Mouse (Mus musculus): ENCODE data around the gene Rsl1. TPM values are rescaled to one million over a fixed set of nuclear protein-coding genes. Genes with fewer than 3 reads are reported as not detected.
A peak's percentile ranks its signal among the peaks of the same experiment; 100 is the strongest.
"Not testable (repeated sequence)": the region's sequence is repeated elsewhere in the genome, so short reads cannot be mapped to it uniquely, and the experiment has no call there.

The Rsl1 gene
- polyA plus RNA-seq (2015; fragmentation: Nextera tagmentation; extraction: Ambion mirVana): 1.0 and 1.2 TPM in 2 replicates

GRCm38 (mm10) chr13:67172991-67173722 lies at the start of gene Rsl1:
Gene Rsl1, plus strand, starts transcription at chr13:67173182.
- not testable (repeated sequence) for H3K27me3 ChIP-seq; H3K36me3 ChIP-seq (replicated peaks); H3K9me3 ChIP-seq (replicated peaks); H3K4me1 ChIP-seq (replicated peaks); H3K27ac ChIP-seq (replicated peaks)
- Histone ChIP-seq H3K4me2 (peak within 1 kb of the TSS; percentile 65), H3K4me3 (replicated peaks) (peak within 1 kb of the TSS; percentile 62), H3K9ac (peak within 1 kb of the TSS; percentile 47; the same call in 1 of the 2 replicates)
- under 1% methylated on average over 17 of the region's 17 CpGs for WGBS (ENCODE audit: insufficient replicate concordance)
- peak; percentile 87 for ATAC-seq (ENCODE audit: insufficient read depth)

- no peaks in the 10 kb centered on the region for H3K27me3 ChIP-seq
Measured at GRCm38 (mm10) chr13:67124460-67124859, 48.5 kb upstream of the Rsl1 start.

GRCm38 (mm10) chr13:67127507-67127906 lies 45.5 kb upstream of the Rsl1 start:
- H3K4me1 ChIP-seq (replicated peaks); H3K9ac ChIP-seq; H3K9me3 ChIP-seq (replicated peaks); H3K27ac ChIP-seq (replicated peaks); ATAC-seq (ENCODE audit: insufficient read depth); H3K27me3 ChIP-seq; H3K36me3 ChIP-seq (replicated peaks); H3K4me3 ChIP-seq (replicated peaks): not testable (repeated sequence)
- peak overlapping the region; percentile 64; the same call in 1 of the 2 replicates for H3K4me2 ChIP-seq
- WGBS (ENCODE audit: insufficient replicate concordance): 67% methylated on average over 10 of the region's 10 CpGs

More at GRCm38 (mm10) chr13:67124460-67124859, 48.5 kb upstream of the Rsl1 start:
- Histone ChIP-seq H3K4me3 (replicated peaks) (no peak overlapping the region), H3K9ac (no peak overlapping the region), H3K9me3 (replicated peaks) (no peaks in the 10 kb centered on the region), H3K4me1 (replicated peaks) (0 out of 2 replicates have a peak, but pooled peaks cover 3% of the 10 kb centered on the region), H3K36me3 (replicated peaks) (no peaks in the 10 kb centered on the region), H3K27ac (replicated peaks) (no peak overlapping the region), H3K4me2 (no peak overlapping the region)
- no peak for ATAC-seq (ENCODE audit: insufficient read depth)
- 73% methylated on average over 1 of the region's 1 CpGs for WGBS (ENCODE audit: insufficient replicate concordance)

- H3K27me3 ChIP-seq: no peaks in the 10 kb centered on the region
- WGBS (ENCODE audit: insufficient replicate concordance): 2% methylated on average over 18 of the region's 18 CpGs
- H3K27ac ChIP-seq (replicated peaks): 0 out of 2 replicates have a peak overlapping the region, but pooled peaks have one; percentile 3
- no peaks in the 10 kb centered on the region for H3K9me3 ChIP-seq (replicated peaks)
- H3K36me3 ChIP-seq (replicated peaks): no peaks in the 10 kb centered on the region
- peak overlapping the region; percentile 64 for H3K4me2 ChIP-seq
- H3K4me1 ChIP-seq (replicated peaks): 0 out of 2 replicates have a peak, but pooled peaks cover 3% of the 10 kb centered on the region
- H3K9ac ChIP-seq: peak overlapping the region; percentile 40
- peak; percentile 86 for ATAC-seq (ENCODE audit: insufficient read depth)
- peak overlapping the region; percentile 60 for H3K4me3 ChIP-seq (replicated peaks)
Measured at GRCm38 (mm10) chr13:67128038-67128721, 44.8 kb upstream of the Rsl1 start.

- not testable (repeated sequence) for ATAC-seq (ENCODE audit: insufficient read depth)
- 46% methylated on average over 4 of the region's 4 CpGs for WGBS (ENCODE audit: insufficient replicate concordance)
Measured at GRCm38 (mm10) chr13:67166122-67166521, 6.9 kb upstream of the Rsl1 start.

GRCm38 (mm10) chr13:67173723-67174055 lies 707 bp downstream of the Rsl1 start:
- Histone ChIP-seq H3K9ac (no peak overlapping the region), H3K27ac (replicated peaks) (no peak overlapping the region), H3K4me3 (replicated peaks) (peak overlapping the region; percentile 62), H3K36me3 (replicated peaks) (0 out of 2 replicates have a peak, but pooled peaks cover 4% of the 10 kb centered on the region), H3K4me1 (replicated peaks) (no peaks in the 10 kb centered on the region), H3K4me2 (peak overlapping the region; percentile 65), H3K27me3 (no peaks in the 10 kb centered on the region), H3K9me3 (replicated peaks) (no peaks in the 10 kb centered on the region)
- WGBS (ENCODE audit: insufficient replicate concordance): 25% methylated on average over 5 of the region's 5 CpGs
- no peak for ATAC-seq (ENCODE audit: insufficient read depth)

More at GRCm38 (mm10) chr13:67166122-67166521, 6.9 kb upstream of the Rsl1 start:
- not testable (repeated sequence) for H3K4me3 ChIP-seq (replicated peaks); H3K4me2 ChIP-seq; H3K27me3 ChIP-seq; H3K36me3 ChIP-seq (replicated peaks); H3K4me1 ChIP-seq (replicated peaks); H3K9ac ChIP-seq; H3K9me3 ChIP-seq (replicated peaks); H3K27ac ChIP-seq (replicated peaks)

- H3K4me3 ChIP-seq (replicated peaks): peak within 1 kb of the TSS; percentile 65
- no peaks in the 10 kb centered on the region for H3K9me3 ChIP-seq (replicated peaks)
- H3K4me2 ChIP-seq: peak within 1 kb of the TSS; percentile 68
- H3K4me1 ChIP-seq (replicated peaks): no peaks in the 10 kb centered on the region
- ATAC-seq (ENCODE audit: insufficient read depth): peak; percentile 70
- WGBS (ENCODE audit: insufficient replicate concordance): 3% methylated on average over 13 of the region's 13 CpGs
- H3K27ac ChIP-seq (replicated peaks): 0 out of 2 replicates have a peak within 1 kb of the TSS, but pooled peaks have one; percentile 14
- peak within 1 kb of the TSS; percentile 51 for H3K9ac ChIP-seq
- no peaks in the 10 kb centered on the region for H3K27me3 ChIP-seq
- H3K36me3 ChIP-seq (replicated peaks): no peaks in the 10 kb centered on the region
Measured at GRCm38 (mm10) chr13:67194340-67194894, 21.4 kb downstream of the Rsl1 start, which contains the start of gene Zfp455. Gene Zfp455, plus strand, starts transcription at chr13:67194506.

- Histone ChIP-seq H3K4me1 (replicated peaks) (no peaks in the 10 kb centered on the region), H3K9me3 (replicated peaks) (no peaks in the 10 kb centered on the region), H3K4me2 (no peak overlapping the region), H3K9ac (no peak overlapping the region), H3K36me3 (replicated peaks) (no peaks in the 10 kb centered on the region), H3K4me3 (replicated peaks) (no peak overlapping the region), H3K27me3 (no peaks in the 10 kb centered on the region), H3K27ac (replicated peaks) (no peak overlapping the region)
- ATAC-seq (ENCODE audit: insufficient read depth): no peak
- 61% methylated on average over 3 of the region's 3 CpGs for WGBS (ENCODE audit: insufficient replicate concordance)
Measured at GRCm38 (mm10) chr13:67201656-67202055, 28.7 kb downstream of the Rsl1 start.

GRCm38 (mm10) chr13:67214015-67214607 lies 41.1 kb downstream of the Rsl1 start:
- Histone ChIP-seq H3K36me3 (replicated peaks) (no peaks in the 10 kb centered on the region), H3K9ac (no peak overlapping the region), H3K27me3 (no peaks in the 10 kb centered on the region), H3K4me3 (replicated peaks) (no peak overlapping the region), H3K4me1 (replicated peaks) (no peaks in the 10 kb centered on the region), H3K27ac (replicated peaks) (no peak overlapping the region), H3K4me2 (no peak overlapping the region), H3K9me3 (replicated peaks) (no peaks in the 10 kb centered on the region)
- ATAC-seq (ENCODE audit: insufficient read depth): no peak
- WGBS (ENCODE audit: insufficient replicate concordance): 38% methylated on average over 4 of the region's 4 CpGs

Measured in liver, embryonic 15.5 days (tissue).